Mouse (Mus musculus): Measurements from ENCODE around the gene Hs3st3b1. TPM values are rescaled to one million over a fixed set of nuclear protein-coding genes. Genes with fewer than 3 reads are reported as not detected.

The Hs3st3b1 gene
- 1 to 10 TPM; 1.5 to 2.8 (median 2.2) TPM for total RNA-seq (2022)

DNA sequence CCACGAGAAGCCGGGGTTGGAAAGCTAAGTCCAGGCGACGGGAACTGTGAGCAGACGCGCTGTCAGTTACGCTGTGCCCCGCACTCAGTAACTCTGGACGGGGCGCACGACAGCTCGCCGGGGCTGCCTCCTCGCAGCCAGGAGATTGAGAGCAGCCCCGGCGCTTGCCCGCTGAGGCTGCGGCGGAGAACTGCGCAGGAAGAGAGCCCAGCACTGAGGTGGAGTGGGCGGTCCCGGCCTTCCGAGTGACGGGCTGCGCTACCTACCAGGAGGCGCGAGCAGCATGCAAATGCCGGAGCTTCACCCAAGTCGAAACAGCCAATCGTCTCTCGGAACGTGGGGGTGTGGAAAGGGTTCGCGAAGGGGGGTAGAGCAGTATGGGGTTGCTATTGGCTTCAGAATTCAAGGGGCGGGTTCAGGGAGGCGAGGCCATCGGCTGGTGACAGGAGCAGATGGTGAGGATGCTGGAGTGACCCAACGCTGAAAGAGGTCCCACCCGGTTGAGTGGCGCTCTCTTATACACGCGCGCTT lies at the start of gene Hs3st3b1:
Hs3st3b1 (minus strand) TSS at position 200 of the 531 bp plus-strand sequence.
- DNase-seq = peak; percentile 96

DNA sequence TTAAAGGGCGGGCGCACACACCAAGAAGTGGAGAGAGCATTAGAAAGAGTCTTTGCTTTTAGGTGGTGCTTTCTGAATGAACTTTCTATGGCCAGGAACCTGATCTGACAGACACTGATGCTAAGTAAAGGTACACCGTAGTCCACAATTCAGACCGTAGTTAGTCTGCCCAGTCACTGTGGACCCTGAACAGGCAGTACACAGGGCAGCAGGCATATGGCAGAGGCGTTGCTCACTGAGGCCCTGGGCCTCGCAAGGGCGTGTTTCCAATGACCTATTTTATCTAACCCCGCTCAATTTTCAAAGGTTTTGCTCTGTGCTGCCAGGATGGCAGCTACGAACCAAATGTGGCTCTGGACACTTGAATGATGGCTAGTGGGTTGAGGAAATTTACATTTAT lies 49.4 kb upstream of the Hs3st3b1 start:
- no peak for DNase-seq

DNA sequence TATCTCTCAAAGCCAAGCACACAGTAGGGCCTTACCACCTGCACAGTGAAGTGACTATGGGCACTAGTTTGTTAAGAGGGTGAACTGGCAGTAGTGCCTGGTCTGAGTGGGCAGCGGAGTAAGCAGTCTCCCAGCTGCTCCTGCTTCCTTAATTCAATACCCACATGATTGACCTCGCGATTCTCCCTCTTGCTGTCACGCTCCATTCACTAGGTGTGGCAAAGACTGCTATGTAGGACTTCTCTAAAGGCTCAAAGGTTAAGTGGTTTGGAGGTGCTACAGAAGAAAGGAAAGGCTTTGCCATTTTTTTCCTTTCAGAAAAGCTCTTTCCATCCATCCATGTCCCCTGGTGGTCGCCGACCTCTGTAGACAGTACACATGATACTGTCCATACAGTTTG lies 48.7 kb upstream of the Hs3st3b1 start:
- DNase-seq = no peak

DNA sequence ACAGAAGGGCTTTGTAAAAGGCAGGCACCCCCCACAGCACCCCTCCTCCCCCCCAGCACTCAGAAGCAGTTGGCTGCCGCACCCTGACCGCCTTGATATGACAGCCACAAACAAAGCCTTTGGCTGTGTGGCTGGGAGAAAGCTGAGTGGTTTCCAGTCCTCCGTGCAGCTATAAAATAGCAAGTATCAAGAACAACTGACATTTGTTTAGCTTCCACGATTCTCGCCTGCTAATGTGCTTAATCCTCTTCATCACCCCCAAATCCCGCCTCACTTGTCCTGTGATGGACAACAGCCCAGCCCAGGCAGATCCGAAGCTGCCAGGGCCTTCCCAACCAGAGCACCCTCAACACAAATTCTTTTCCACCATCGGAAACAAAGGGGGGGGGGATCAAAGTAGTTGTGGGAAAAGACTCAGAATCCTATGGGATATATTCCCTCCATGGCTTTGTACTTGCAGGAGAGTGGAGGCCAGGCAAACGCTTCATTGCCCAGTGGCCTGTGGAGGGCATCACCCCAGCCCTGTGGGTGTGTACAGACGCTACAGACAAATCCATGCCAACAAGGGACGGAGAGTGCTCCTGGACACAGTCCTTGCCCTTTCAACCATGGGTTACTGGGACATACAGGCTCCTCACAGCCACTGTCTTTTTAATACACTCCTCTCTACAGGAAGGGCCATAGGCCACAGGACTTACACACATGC lies 47.3 kb upstream of the Hs3st3b1 start:
- DNase-seq = no peak

DNA sequence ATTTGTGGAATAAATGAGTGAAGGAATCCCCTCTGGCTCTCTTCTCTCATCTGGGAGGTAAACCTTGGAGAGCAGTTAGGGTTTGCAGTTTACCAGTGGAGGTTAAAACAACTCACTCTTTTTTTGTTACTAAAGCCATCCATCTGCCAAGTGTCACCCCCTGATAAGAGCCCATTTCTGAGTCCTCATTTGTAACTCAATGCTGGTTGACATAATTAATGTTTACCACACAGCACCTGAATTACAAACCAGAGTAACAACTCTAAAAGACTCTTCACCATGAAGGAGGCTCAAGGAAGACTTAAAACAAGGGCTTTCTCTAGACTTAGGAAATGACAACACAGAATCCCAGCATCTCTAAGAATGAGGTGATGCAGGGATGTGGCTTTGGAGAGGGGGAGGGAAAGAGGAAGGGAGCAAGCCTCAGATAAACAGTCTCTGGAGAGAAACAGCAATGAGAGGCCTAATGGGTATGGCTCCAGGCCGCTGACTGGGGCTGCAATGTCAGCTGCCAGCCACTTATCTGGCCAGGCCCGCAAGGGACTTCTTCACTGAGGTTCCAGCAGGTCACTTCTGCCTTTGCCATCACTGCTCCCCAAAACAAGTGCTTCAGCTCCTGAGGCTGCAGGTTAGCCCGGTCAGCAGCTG lies 46.4 kb upstream of the Hs3st3b1 start:
- DNase-seq = no peak

DNA sequence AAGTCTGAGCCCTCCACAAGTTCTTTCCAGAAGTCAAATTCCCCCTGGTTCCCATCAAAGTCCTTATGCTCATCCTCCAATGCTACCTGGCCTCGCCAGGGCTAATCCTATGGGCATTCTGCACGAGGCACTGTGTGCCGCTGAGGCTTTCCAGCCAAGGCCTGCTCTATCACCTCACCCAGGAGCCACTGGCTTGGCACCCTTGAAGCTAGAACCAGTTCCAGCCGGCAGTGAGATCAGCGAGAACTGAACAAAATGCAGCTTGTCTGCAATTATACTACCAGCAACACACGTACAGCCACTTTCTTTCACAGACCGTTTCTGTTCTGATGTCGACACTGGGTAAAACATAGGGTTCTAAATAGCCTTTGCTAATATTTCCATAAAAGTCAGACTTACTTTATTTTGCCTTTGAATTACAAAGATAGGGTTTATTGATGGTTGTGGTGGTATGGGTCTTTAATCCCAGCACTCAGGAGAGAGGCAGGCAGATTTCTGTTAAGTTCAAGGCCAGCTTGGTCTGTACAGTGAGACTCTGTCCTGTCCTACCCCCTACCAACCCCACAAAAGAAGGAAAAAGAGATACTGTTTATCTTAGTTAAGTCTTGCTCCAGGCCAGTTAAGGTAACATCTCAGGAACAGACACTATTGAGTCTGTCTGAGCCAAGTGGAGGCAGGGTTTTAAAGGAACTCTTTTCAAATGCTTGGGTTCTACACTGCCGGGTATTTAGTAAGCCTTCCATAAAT lies 45.7 kb upstream of the Hs3st3b1 start:
- no peak for DNase-seq

DNA sequence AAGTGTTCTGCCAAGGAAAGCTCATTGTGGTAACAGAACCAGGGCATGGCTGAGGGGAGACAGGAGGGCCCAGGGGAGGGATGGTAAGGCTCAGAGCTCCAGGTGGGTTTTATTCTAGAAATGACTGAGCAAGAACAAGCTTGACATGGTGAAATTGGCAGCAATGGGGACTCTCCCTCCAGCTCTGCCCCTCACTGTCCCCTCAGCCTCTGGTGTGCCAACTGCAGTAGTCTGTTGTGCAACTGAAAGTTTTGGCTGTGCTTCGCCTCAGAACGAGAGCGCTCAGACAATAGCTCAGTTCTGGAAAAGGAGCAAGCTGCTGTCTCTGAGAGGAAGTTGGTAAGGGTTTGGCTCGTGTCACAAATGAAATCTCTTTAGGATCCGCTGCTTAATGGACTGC lies 43.3 kb upstream of the Hs3st3b1 start:
- no peak for DNase-seq

DNA sequence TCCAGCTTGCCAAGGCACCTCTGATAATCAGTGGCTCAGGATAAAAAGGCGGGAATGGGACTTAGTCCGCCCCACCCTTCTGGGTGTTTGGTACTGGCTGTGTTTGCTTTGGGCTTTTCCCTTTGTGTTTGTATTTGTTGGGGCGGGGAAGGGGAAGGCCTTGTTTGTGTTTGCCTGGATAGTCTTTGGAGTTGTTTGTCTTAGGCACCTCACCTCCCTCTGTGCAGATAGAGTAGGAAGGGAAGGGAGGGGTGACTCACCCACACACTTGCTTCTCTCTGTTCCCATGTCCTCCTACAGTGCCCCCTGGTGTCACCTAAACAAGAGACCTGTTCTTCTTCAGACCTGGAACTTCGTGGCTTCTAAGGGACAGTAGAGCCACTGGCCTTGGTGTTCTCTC lies 35.1 kb upstream of the Hs3st3b1 start:
- no peak for DNase-seq

DNA sequence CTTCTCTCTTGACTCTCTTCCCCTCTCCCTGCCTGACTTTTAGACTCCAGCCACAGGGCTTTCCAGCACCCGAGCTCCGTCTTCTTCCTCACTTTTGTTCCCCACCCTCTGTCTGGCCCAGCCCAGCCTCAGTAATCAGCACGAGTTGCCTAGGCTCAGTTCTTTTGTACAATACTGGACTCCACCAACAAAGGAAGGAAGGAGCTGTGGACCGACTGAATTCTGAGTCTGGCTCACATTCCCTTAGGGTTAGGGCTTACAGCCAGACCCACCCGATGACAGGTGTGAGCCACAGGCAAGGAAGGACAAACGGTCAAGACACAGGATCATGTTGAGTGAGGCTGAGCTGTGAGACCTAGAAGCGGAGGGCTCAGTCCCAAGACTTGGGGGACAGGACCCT lies 34.7 kb upstream of the Hs3st3b1 start:
- DNase-seq = no peak

DNA sequence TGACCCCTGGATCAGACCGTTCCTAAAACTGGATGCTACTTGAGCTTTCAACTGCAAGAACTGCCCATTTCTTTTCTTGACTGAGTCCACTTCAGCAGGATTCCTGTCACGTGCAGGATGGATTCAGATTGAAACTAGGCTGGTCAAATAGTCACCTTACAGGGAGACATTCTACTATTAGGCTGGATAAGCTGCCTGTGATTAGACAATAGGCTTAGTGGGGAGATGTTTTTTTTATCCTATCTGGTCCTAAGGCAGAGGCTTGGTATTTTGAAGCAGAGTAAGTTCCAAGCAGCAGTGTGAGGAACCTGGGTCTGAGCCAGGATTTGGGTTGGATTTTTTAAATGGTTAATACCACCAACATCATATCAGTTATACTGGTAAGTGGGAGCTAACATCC lies 31.8 kb upstream of the Hs3st3b1 start:
- DNase-seq = no peak

DNA sequence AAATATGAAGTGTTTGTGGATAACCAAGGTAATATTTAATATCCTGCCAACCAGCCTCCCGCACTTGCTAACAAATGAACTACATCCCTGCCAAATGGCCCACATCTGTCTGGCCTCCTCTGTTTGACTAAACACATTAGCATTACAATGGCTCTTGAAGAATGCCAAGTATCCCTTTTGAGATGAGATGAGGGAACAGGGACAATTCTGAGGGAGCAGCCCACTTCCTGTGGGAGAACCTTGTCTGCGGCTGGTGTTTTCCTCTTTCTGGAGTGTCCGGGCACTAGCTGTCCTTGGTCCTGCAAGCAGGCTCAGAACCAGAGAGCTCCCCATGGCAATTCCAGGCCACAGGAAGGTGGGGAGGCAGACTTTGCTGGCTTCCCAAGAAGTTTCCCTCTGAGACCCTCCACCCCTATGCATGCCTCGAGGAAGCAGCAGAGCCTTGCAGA lies 30.7 kb upstream of the Hs3st3b1 start:
- no peak for DNase-seq

DNA sequence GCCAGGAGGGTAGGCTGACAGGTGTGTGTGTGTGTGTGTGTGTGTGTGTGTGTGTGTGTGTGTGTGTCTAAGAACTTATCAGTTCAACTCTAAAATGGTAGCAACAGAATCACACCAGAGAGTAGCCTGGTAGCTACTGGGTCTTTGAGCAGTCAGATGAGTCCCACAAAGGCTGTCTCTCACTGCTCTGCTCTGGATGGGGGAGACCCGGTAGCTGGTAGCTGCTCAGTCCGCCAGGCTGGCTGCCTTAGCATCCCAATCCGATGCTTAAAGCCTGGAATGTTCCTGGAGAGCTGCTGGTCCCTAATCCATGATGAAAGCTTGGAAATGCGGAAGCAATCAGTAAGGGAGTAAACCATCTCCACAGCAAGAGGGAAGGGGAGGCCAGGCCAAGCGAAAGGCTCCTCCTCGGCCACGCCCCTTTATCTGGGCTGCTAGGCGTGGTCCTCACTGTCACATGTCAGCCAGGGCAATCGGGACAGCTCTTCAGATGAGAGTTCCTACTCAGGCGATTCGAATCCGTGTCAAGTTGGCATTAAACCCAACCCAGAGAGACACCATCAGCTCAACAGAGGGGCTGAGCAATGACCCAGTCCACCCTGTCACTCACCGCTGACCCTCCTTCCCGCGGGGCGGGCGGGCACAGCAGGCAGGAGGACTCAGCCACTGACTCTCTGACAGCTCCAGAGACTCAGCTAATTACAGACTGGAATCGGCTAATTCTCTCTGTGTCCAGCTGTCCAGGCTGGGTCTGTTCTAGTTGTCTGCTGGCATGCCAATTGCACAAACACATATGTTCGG lies 29.9 kb upstream of the Hs3st3b1 start:
- no peak for DNase-seq

DNA sequence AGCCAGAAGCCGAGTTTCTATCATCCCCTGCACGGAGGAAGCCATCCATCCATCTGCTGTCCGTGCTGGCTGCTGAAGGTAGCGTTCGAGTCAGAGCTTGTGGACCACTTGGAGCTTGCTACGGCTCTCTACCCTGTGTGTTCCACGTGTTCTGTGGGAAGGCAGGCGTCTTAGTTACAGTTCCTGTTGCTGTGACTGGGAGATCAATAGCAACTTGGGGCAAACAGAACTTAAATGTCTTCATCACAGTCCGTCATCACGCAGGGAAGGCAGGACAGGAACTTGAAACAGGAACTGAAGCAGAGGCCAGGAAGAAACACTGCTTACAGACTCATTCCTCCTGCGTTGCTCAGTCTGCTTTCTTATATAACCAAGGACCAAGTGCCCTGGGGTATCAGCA lies 26.3 kb upstream of the Hs3st3b1 start:
- DNase-seq = no peak

DNA sequence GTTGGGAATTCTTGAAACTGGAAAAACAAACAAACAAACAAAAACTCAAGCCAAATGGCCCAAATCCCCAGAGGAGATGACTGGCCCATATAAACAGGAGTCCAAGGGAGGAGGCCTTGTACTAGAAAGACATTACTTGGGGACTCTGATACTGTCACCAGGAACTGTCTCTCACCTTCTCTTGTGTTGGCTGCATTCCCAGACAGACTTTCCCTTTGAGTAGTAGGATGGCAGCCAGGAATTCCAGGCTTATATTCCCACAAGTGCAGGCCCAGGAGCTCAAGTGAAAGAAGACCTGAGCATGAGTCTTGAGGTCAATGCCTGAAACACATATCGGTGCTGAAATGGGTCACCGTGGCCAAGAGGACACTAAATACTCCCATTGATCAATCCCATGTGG lies 24.9 kb upstream of the Hs3st3b1 start:
- DNase-seq = no peak

DNA sequence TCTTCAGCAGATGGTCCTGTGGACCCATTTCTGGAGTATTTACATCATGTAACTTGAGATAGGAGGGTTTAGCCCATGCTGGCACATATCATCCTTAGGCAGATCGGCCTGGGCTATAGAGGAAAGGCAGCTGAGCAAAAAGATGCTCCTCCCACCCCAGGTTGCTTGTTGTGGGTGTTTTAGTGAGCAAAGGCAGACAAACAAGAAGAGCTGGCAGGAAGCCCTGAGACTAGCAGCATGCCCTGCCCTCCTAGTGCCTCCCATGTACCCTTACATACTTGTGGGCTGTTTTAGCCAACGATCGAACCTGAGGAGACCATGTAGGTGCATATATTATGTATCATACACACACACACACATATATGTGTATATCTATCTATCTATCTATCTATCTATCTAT lies 21.9 kb upstream of the Hs3st3b1 start:
- no peak for DNase-seq

DNA sequence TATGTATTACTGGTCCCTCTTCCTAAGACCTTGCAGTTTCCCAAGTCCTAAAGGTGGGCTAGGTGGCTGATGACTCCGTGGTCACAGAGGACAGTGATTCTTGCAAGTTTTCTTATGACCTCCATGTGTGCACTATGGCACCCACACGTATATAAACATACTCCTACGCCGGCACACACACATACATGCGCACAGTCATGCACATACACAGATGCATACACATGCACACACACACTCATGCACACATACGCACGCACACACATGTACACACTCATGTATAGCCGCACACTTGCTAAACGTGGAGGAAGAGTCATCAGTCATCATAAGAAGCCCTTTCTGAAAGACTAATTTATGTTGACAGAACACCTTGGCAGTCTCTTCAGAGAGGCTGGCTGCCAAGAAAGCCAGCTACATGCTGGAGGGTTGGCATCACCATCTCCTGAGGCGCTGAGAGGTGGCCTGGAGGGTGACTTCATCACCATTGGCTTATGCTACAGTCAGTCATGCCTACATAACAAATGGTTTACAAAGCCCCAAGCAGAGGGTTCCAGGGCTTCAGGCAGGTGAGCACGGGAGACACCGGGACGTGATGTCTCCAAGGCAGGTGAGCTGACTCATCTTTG lies 21.3 kb upstream of the Hs3st3b1 start:
- DNase-seq = no peak

DNA sequence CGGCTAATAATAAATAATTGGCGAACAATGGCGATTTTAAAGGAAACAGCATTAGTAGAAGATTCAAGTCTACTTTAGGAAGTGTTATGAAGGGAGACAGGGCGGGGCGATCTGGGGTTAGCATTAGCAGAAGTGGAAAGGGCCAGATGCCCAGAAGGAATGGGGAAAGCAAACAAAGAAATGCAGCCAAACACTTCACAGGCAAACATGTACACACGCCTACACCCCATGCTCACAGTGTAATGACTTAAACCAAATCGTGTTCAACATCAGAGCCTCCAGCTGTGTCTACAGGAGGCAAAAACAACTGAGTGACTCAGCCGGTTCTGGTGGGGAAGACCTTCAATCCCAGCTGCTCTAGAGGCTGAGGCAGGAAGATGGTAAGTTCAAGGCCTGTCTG lies 20.1 kb upstream of the Hs3st3b1 start:
- DNase-seq = no peak

DNA sequence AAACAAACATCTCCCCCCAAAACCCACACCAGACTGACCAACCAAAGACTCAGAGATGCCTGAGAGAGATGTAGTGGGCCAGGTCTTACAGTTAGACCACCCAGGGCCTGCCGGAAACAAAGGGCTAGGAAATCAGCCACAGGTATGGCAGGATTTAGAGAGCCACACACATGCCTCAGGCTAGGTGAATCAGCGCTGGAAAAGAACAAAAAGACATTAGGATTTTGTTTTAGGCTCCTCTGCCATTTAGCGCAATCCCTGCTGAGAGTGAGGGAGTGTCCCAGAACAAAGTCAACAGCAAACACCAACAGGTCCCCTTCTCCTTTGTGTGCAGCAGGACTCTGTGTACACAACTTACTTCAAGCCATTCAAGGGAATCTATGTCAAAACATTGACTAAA lies 14.6 kb upstream of the Hs3st3b1 start:
- DNase-seq = no peak

DNA sequence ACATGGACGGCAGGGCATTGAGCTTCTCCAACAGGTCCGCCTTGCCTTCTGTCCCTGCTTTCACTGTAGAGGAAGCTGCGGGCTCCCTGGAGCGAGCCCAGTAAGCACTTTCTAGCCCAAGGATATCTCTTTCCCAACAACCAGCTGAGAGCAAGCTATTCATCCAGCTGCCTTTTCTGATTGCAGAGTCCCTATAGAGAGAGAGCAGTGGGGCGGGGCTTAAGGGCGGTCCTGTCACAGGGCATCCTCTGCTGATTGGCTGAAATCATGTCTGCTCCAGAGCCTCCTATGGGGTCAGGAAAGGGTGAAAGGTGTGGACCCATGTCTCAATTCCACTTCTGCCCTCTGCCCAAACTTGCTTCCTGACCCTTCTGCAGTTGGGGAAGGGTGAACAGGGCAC lies 4.8 kb upstream of the Hs3st3b1 start:
- DNase-seq = no peak

DNA sequence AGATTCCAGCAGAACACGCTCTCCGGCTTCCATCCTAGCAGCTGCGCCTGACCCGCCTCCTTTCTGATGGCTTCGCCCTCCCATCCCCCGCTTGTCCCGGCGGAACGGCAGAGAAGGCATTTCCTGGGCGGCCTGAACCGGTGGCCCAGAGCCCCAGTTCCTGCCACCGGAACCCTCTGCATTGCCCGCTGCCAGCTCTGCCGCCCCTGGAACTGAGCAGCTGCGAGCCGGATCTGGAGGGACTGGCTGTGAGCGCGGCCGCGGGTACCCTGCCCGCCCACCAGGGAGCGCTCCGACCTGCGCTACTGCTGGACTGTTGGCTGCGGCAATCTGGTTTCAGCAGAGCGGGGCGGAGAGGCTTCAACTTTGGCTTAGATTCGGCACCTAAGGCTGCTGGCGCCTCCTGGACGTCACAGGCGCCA lies 3.1 kb upstream of the Hs3st3b1 start:
- peak; percentile 58 for DNase-seq

DNA sequence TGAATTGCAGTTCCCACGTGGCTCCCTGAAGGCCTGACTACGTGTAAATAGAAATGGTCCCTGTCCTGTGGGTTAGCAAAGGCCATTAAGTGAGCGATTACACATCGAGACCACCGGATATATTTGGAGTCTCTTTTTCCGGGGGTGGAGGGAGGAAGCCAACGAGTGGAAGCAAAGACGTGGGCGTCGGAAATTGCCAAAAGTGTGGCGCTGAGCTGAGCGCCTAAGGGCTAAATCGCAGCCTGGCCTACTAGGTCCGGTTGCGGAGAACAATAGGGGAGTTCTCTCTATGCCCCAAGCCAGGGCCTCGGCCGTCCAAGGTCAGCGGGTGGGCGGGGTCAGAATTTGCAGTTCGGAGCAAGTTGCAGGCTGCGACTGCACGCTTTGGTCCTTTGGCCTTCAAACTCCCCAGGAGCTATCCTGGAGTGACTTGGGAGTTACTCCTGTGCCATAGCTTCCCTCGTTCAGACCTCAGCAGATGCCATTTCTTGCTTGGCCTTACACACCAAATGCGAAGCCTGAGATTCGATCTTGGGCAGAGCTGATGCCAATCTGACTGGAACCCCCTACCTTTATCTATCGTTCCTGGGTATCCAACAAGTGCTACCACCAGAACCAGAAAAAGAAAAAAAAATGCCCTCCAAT lies 2.3 kb upstream of the Hs3st3b1 start:
- DNase-seq = no peak

DNA sequence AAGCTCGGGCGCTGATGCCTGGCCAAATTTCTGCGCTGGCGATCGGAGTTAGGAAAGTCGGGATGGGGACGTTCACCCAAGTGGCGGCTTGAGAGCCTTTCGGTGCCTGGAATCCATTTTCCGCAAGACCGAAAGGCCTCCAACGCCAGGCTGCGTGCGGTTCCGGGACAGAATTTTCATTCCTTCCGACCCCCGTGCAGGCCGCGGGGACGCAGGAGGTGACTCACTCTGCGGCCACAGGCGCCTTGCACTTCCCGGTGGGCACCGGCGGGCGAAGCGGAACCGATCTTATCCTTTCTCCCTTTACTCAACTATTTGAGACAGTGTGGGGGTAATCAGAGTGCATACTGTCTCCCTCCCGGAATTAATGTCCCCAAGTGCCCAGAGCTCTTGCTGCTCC lies 1.3 kb upstream of the Hs3st3b1 start:
- DNase-seq = no peak
